Mouse (Mus musculus) left cerebral cortex, adult 11 months (tissue): ENCODE measurements around the gene Tmem102.

Source experiments
- DNase-seq: peaks from one replicate; pipeline ENCODE4 v3.0.0; 2022; ENCODE audit warnings: low spot score

The Tmem102 gene

DNA sequence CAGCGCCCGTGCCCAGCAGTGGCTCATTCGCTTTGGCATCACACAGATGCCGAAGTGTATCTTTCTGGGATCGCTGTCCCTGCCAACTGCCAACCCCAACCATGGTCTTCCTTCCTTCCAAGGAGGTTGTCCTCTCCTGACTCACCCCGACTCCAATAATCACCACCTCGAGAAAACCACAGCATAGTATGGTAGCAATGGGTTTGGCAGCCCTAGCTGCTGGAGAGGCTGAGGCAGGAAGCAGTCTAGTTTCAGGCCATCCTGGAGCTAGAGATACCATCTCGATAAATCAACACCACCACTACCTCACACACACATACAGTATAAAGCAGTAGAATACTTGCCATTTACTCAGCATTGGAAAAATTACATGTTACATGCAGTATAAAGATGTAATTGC, 13.4 kb upstream of the Tmem102 start:
- no peak for DNase-seq

GRCm38 (mm10) chr11:69818365-69818764, 12.9 kb upstream of the Tmem102 start, which contains the start of gene Spem2:
Gene Spem2, minus strand, starts transcription at chr11:69818465.
- no peak for DNase-seq

- no peak for DNase-seq
Measured at GRCm38 (mm10) chr11:69816520-69816919, 11.1 kb upstream of the Tmem102 start.

- DNase-seq = no peak
Measured at GRCm38 (mm10) chr11:69815155-69815554, 9.7 kb upstream of the Tmem102 start, which contains the start of gene Gm39566. Gene Gm39566, minus strand, starts transcription at chr11:69815298.

DNA sequence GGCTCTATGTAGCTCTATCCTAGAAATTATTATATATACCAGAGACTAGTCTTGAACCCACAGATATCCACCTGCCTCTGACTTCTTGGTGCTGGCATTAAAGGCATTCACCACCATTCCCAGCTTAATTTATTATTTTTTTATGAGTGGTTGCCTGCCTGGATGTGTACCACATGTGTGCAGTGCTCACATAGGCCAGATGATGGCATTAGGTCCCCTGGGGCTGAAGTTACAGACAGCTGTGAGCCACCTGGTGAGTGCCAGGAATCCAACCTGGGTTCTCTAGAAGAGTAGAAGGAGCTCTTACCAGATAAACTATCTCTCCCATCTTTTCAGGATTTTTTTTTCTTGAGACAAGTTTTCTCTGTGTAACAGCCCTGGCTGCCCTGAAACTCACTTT, 4.9 kb upstream of the Tmem102 start:
- no peak for DNase-seq

- no peak for DNase-seq
Measured at GRCm38 (mm10) chr11:69807641-69808040, 2.2 kb upstream of the Tmem102 start.

DNA sequence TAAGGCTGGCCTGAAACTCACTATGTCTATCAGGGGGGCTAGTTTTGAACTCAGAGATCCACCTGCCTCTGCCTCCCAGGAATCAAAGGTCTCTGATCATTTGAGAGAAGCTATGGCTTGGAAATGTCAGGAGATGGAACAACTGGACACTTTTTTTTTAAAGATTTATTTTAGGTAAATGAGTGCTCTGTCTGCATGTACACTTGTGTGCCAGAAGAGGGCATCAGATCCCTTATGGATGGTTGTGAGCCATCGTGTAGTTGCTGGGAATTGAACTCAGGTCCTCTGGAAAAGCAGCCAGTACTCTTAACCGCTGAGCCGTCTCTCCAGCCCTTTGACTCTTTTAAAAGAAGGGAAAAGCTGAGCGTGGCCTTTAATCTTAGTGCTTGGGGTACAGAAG, 954 bp upstream of the Tmem102 start:
- DNase-seq = no peak

DNA sequence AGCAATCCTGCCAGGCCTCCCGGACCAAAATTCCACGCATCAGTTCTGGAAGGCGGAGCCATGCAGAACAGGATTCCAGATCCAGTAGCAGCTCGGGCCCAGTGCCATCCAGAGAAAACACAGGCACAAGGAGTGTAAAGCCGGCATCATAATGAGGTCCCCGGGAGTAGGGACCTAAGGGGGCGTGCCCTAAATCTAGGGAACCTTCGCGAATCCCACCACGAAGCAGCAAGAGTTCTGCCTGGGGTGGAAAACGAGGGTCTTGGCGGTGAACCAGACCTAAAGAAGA, 828 bp downstream of the Tmem102 start:
- DNase-seq = no peak

DNA sequence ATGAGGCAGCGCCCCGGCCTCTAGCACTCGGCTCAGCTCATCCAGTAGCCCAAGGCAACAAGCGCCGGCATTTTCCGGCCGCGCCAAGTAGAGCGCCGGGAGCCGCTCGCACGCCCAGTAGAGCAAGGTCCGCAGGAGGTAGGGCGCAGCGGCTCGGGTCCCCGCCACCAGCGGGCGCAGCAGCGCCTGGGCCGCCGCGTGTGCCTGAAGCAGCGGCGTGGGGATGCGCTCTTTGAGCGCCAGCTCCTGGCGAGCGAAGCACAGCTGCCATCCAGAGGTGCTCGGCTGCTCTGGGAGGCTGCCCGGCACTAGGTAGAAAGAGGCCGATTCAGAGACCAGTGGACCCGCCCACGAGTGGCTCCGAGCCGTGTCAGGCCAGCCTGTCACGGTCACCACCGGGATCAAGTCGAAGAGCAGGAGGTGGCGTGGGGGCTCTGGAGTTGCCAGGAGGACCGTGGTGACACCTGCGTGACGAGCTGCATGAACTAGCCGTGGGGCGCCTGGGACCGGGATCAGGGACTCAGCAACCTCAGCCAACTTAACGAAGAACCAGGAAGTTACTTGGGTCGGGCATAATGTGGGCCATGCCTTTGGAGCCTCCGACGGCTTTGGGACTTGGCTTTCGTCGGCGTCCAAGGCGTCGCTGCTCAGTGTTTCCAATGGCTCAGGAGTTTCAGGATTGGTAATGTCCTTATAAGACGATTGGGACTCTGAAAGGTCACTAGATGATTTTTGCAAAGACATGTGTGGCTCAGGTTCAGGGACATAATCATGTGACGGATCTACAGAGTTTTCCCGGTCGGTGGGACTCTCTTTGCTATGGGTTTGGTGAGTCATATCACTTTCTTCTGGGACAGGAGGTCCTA, 1.4 kb downstream of the Tmem102 start:
- no peak for DNase-seq

DNA sequence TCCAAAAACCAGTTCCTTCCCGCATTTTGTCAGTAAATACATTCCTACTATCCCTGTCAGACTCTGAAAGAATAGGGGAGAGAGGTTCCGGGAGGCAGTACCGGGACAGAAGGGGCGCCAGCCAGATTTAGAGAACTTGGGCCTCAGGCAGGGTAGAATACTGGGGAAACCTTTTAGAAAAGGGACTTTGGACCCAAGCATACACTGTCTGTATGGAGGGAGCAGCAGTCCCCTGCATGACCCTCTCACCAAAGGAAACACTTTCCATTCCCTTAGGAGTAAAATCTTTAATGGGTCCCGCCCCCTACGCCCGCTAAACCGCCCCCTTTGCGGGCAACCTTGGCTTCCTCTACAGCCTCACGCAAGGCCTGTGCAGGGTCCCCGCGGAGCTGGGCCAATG, 2.1 kb downstream of the Tmem102 start:
- DNase-seq = no peak

DNA sequence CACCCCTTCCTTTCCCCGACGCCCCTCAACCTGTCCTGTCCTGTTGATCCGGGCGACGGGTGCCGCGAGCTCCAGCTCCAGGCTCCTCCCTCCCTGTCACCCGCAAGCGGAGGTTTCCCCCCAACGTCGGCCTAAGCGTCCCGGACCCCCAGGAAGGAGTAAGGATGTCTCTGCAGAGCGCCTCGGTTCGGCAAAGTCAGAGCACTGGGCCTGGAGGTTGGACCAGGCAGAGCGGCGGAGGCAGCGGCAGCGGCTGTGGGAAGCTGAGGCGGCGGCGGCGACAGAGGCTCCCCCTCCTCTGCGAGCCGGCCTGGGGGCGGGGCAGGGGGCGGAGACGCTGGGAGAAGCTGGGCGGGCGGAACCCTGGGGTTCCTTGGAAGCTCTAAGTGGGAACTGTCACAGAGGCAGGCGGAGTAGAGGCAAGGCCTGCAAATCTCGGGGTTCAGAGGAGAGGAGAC, 2.7 kb downstream of the Tmem102 start:
- DNase-seq = no peak

GRCm38 (mm10) chr11:69801379-69801977, 3.9 kb downstream of the Tmem102 start, which contains the start of gene Fgf11:
Gene Fgf11, minus strand, starts transcription at chr11:69801857.
- no peak for DNase-seq

GRCm38 (mm10) chr11:69800392-69801197, 4.8 kb downstream of the Tmem102 start:
- DNase-seq = no peak

DNA sequence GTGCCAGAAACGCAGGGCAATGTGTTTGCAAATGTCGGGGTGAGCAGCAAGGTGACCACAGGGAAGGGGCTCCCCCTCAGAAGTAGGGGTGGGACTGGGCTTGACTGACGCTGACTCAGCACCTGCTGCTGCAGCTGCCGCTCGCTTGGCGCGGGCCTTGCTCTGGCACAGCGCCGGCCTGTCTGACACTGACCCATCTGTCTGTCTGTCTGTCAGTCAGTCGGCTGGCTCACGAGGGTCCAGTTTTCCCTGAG, 5.4 kb downstream of the Tmem102 start:
- DNase-seq = no peak

GRCm38 (mm10) chr11:69799394-69800137, 5.9 kb downstream of the Tmem102 start:
- no peak for DNase-seq

DNA sequence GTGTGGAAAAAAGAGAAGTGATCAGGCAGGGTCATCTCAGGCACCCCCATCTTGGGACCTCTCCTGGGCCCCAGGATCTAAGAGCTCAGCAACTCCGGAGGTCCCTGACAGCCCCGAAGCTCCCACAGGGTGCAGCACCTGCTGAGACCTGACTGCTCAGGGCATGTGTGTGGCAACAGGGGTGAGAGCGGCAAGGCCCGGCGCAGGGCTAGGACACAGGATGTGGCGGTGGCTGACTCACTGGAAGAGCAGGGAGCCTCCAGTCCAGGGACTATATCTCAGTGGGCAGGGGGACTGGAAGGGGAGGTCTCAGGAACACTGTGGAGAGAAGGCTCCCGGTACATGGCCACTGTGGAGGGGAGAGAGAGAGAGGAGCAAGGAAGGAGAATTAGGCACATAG, 7.5 kb downstream of the Tmem102 start:
- DNase-seq = no peak

DNA sequence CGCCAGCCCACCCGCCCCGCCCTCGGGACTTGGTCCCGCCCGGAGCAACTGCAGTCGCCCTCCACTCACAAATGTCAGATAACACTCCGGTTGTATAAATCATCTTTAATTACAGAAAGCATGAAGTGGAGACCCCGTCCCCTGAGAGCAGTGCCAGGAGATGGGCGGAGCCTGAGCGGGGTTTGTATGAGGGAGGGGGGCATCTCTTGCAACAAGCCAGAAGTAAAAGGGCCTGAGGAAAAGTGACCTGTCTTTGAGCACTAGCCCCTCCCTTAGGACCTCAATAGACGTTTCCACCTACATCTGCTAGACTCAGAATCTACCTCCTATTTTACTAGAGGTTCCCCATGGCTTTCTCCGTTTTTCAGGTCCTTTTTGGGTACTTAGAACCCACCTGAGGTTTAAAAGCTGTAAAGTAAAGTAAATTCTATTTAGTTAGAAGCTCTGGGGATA, 9.4 kb downstream of the Tmem102 start:
- DNase-seq = no peak

DNA sequence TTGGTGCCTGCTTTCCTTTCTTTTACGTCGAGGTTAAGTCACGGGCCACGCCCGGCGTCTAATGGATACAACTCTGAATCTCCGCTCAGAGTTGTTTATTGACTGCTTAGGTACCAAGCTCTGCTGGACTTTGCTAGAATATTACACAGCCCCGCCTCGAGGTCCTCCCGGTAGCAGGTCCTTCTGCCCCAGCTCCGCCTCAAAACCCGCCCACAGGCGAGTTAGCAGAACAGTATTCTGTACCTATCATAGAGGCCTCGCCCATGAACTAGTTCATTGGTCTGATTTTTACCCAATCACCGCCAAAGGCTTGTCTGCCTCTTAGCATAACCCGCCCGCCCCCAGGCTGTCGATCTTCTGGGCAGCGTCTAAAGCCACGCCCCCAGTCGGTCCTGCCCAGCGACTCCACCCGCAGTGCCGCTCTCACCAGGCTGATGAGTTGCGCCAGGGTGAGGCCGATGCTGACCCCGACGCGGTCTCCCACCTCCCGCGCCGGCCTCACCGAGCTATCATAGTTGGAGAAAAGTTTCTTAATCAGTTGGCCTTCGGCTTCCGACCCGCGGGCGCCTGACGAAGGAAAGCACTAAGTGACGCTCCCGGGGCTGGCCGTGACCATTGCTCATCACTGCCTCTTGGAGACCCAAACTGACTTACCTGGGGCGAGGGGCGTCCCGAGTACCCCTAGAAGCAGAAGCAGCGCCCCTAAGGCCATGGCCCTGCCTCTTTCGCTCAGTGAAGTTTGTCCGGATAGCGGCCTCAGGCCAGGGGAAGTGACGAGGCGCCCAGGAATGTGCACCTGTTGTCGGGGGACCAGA, 10.0 kb downstream of the Tmem102 start, which contains the start of gene Chrnb1:
Gene Chrnb1, minus strand, starts transcription at position 776 of the 815 bp plus-strand sequence.
- peak; percentile 90 for DNase-seq

DNA sequence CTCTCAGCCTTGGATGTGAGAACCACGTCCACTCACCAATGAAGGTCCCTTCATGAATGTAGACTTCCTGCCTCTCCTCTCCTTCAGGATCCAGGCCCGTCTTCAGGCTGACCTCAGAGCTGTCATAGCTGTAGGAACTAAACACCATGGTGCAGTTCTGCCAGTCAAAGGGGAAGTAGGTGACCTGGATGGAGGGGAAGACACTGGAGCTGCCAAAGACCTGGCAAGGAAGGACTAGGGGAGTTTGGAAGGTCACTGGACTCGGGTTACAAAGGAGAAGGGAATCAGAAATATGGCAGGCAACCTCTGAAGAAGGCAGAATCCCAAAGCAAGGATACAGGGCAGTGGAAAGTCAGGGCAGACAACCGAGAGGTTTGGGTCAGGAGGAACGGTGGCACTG, 12.0 kb downstream of the Tmem102 start:
- no peak for DNase-seq

GRCm38 (mm10) chr11:69791420-69791819, 14.0 kb downstream of the Tmem102 start:
- DNase-seq = no peak

GRCm38 (mm10) chr11:69789431-69789830, 16.0 kb downstream of the Tmem102 start:
- no peak for DNase-seq
